ENCODE assay signal across 12 mouse cellular contexts in the genomic region with DNA sequence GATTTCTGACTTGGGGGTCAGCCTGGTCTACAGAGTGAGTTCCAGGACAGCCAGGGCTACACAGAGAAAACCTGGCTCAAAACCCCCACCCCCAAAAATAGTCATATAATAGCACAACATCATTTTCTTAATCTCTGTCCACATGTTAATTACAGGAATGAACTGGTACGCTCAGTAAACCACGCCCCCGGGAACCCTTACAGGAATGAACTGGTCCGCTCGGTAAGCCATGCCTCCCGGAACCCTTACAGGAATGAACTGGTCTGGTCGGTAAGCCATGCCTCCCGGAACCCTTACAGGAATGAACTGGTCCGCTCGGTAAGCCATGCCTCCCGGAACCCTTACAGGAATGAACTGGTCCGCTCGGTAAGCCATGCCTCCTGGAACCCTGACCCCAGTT. TPM values are rescaled to one million over a fixed set of nuclear protein-coding genes. Genes with fewer than 3 reads are reported as not detected.
DNase-seq lines count a peak whose midpoint lies in the region; TF ChIP-seq lines count a peak whose summit lies in the region.
"Not testable (repeated sequence)": the region's sequence is repeated elsewhere in the genome, so short reads cannot be mapped to it uniquely, and the experiment has no call there.
"Had no signal": no experiment of that assay in that cellular context is flagged by ENCODE, and none has a peak within 500 bp of the region (broad histone marks: within the 10 kb centered on the region; RNA-seq: fewer than 3 reads in every experiment).

No protein-coding gene starts in this region.

- TF ChIP-seq CTCF in E14TG2a.4 (conservative IDR thresholded peaks at IDR 0.05; ENCODE audit: low read length); ES-Bruce4 (IDR thresholded peaks at IDR 0.05; ENCODE audit: low read depth, low read length): not testable (repeated sequence)

- H3K27ac ChIP-seq in ES-Bruce4 (ENCODE audit: insufficient read depth, low read length): not testable (repeated sequence)
- H3K27ac ChIP-seq in ES-E14 (ENCODE audit: insufficient read depth, low read depth, low read length, poor library complexity, severe bottlenecking): peak overlapping the region; percentile 40; the same call in 1 of the 2 replicates

- not testable (repeated sequence) for TF ChIP-seq POLR2A in ES-Bruce4 (IDR thresholded peaks at IDR 0.05; ENCODE audit: insufficient read depth, low read length)

- not testable (repeated sequence) for H3K9ac ChIP-seq in ES-Bruce4 (ENCODE audit: low read depth, poor library complexity, severe bottlenecking)
- peak overlapping the region; percentile 44; the same call in 1 of the 2 replicates for H3K9ac ChIP-seq in ES-E14 (ENCODE audit: insufficient read depth, low read depth, low read length, poor library complexity, severe bottlenecking)

- peak overlapping the region; percentile 60 for H3K4me3 ChIP-seq in E14TG2a.4 (replicated peaks; ENCODE audit: low read length)
- 0 out of 2 replicates have a peak overlapping the region, but pooled peaks have one; percentile 7 for H3K4me3 ChIP-seq in ES-Bruce4 (ENCODE audit: low read depth, low read length)
- H3K4me3 ChIP-seq in ES-E14 (ENCODE audit: insufficient read depth in 1 of 2, low read depth in 1 of 2, low read length in 2 of 2, poor library complexity in 1 of 2, severe bottlenecking in 1 of 2): peak overlapping the region; percentile 18 to 36; a peak in 3 of 4 replicates

- not testable (repeated sequence) for H3K36me3 ChIP-seq in E14TG2a.4 (ENCODE audit: insufficient read depth, low read length); ES-Bruce4 (ENCODE audit: control insufficient read depth, insufficient read depth, low read length, poor library complexity, severe bottlenecking); ES-E14 (ENCODE audit: control insufficient read depth, insufficient read depth, low read length, poor library complexity, severe bottlenecking)

- in situ Hi-C loops in ES-E14 (cut with MboI; ENCODE audit: low sequenced_read_pairs in 2 of 2, unreplicated experiment in 2 of 2): not testable (repeated sequence)

- TF ChIP-seq EP300 in ES-Bruce4 (IDR thresholded peaks at IDR 0.05; ENCODE audit: insufficient read depth, low read depth, low read length): not testable (repeated sequence)

- DNase-seq in ES-CJ7 (ENCODE audit: low read depth, low spot score) (peak; percentile 83), ES-E14 (ENCODE audit: low read depth, low spot score) (peak; percentile 57), R1 (ENCODE audit: low read depth, low spot score) (peak; percentile 78), ZHBTc4 (ENCODE audit: low read depth, low spot score) (peak; percentile 90)

- not testable (repeated sequence) for H3K9me3 ChIP-seq in E14TG2a.4 (ENCODE audit: low read length); ES-Bruce4 (replicated peaks; ENCODE audit: control insufficient read depth, insufficient read depth, low read length, poor library complexity, severe bottlenecking); ES-E14 (ENCODE audit: control insufficient read depth, insufficient read depth, low read depth, low read length)

- H3K4me1 ChIP-seq in E14TG2a.4 (replicated peaks; ENCODE audit: low read depth, low read length); ES-Bruce4 (ENCODE audit: control insufficient read depth, insufficient read depth, low read length); ES-E14 (ENCODE audit: control insufficient read depth in 2 of 2, insufficient read depth in 2 of 2, low read length in 2 of 2, poor library complexity in 1 of 2): not testable (repeated sequence)

- not testable (repeated sequence) for H3K27me3 ChIP-seq in E14TG2a.4 (ENCODE audit: insufficient read depth, low read length); ES-Bruce4 (ENCODE audit: control insufficient read depth, insufficient read depth, low read length, poor library complexity, severe bottlenecking)

RNA-seq across cellular contexts. Expression of a gene that starts 45.6 kb away (rescaled TPM):
- 15.6 and 18.3 TPM in 2 replicates for polyA plus RNA-seq in ES-Bruce4 (2011; ENCODE audit: insufficient read depth, insufficient read length, low read depth, missing spikeins)
- 8.9 and 10.1 TPM in 2 replicates for total RNA-seq in ES-E14 (2012; rRNA removed)

RNA-seq across cellular contexts. Expression of a gene that starts 45.7 kb away (rescaled TPM):
- polyA plus RNA-seq in ES-Bruce4 (2011; ENCODE audit: insufficient read depth, insufficient read length, low read depth, missing spikeins): 0.33 TPM in 1 of 2 replicates, not detected in the other
- 0.11 and 0.22 TPM in 2 replicates for total RNA-seq in ES-E14 (2012; rRNA removed)
- total RNA-seq: CH12.LX, MEL had no signal
- polyA plus RNA-seq: activated CD4-positive, CD25-positive, alpha-beta regulatory T cell, adult 4 months; C2C12; CD4-positive, CD25-positive, alpha-beta regulatory T cell, adult 4 months; G1E had no signal

Comparison
In these comparisons a context has a peak if more than half of its experiments do, and no peak if none do; other contexts are left out.
1. H3K4me3 ChIP-seq: peak in every context shown above with its lines; median percentile 60 in E14TG2a.4; 27 in ES-E14; 7 in ES-Bruce4.